Mouse (Mus musculus) bone marrow macrophage, adult 2 months (primary cell): Measurements from ENCODE around the gene Cpe. TPM values are rescaled to one million over a fixed set of nuclear protein-coding genes. Genes with fewer than 3 reads are reported as not detected.

Source experiments
- H3K27ac ChIP-seq: 2 replicates; pipeline ENCODE4 v1.5.1; 2012; ENCODE audit warnings: low read depth, low read length; ENCODE audit not compliant: insufficient read depth
- H3K4me1 ChIP-seq: 2 replicates; pipeline ENCODE4 v1.6.1; 2012; ENCODE audit warnings: low read length; ENCODE audit not compliant: control insufficient read depth, insufficient read depth
- H3K4me3 ChIP-seq: 2 replicates; pipeline ENCODE4 v1.5.1; 2012; ENCODE audit warnings: mild to moderate bottlenecking, low read length, moderate library complexity; ENCODE audit not compliant: insufficient read depth
- CTCF ChIP-seq: IDR thresholded peaks from 2 replicates; pipeline ENCODE4 v1.5.1; 2012; ENCODE audit warnings: low read depth, mild to moderate bottlenecking, low read length, moderate library complexity
- POLR2A ChIP-seq: IDR thresholded peaks from 2 replicates; pipeline ENCODE4 v1.6.1; 2012; ENCODE audit warnings: mild to moderate bottlenecking, low read depth, low read length, borderline replicate concordance
- polyA plus RNA-seq: library from polyadenylated mRNA; stranded (reverse); fragments of >200 nt; gene quantifications from 2 replicates; pipeline ENCODE4 v1.2.4, GENCODE M21; 2012; ENCODE audit not compliant: missing spikeins, insufficient read depth, insufficient read length

Gene Cpe
- polyA plus RNA-seq, 1 experiment = 1.8 TPM

DNA sequence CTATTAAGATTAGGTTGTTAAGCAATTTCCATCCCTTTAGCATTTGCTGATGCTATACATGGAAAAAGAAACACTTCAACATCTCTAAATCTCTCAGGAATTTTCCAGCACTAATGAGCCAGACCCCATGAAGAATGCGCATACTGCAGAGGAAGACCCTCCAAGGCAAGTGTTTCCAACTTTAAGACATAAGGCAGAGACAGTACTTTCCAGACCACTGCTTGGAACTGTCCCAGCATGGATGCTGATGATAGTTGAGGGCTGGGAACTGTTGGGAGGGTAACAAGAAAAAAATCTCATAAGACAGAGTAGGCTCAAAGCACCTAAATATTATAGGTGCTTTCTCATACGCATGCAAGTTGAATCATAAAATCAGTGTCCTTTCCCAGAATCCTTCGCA is 50.1 kb downstream of the Cpe start:
- H3K4me3 ChIP-seq = no peak overlapping the region
- H3K4me1 ChIP-seq = peaks cover 24% of the 10 kb centered on the region
- H3K27ac ChIP-seq = no peak overlapping the region
- TF ChIP-seq CTCF (no peak), POLR2A (no peak)

DNA sequence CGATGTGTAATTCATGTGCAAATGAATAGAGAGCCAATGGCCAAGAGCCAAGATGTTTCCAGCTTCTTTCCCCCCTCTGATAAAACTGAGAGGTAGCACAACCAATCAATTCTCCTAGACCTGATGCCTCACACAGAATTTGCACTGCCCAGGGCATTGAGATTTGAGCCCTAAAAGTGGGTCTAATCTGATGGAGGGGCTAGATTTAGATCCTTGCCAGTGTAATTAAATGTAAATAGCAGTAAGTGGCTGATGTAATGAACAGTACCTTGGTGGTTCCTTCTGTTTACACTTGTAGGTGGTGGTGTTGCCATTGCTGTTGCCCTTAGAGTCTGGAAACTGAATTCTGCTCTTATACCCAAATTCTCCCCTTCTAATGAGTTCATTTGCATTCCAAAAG is 52.3 kb downstream of the Cpe start:
- H3K4me1 ChIP-seq = peaks cover 22% of the 10 kb centered on the region
- no peak overlapping the region for H3K27ac ChIP-seq
- no peak overlapping the region for H3K4me3 ChIP-seq
- TF ChIP-seq CTCF (no peak), POLR2A (no peak)

DNA sequence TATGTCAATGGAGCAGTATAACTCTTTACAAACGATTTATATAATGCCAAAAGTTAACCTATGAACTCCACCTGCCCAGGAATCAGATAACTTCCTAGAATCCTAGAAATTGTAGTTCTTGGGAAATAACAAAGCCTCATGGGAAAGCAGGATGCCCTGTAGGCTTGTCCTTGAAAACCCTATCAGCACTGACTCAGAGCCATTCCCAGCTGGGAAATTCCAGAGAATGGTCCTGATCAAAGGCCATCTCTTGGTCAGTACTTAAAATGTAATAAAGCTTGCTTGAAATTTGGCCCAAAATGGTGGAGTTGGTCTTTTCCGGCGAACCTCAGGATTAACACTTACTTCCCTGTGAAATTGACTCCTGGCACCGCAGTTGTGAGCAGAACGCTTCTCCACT is 53.2 kb downstream of the Cpe start:
- Histone ChIP-seq H3K4me3 (no peak overlapping the region), H3K4me1 (peaks cover 19% of the 10 kb centered on the region)

DNA sequence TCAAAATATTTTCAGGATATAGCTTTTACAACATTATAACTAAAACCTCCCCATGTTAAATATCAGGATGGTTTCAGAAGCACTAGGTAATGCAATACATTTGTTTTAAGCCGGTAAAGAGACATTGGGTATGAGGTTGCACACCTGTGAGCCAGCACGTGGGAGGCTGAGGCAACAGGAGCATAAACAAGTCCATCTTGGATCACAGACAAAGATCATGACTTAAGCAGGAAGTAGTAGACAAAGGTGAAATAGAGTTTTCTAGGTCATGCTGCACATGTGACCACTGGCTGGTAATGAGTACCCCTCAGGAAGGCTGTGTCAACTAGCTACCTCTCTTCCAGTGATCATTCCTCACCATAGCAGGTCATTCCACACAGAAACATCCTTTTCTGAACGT is 58.0 kb downstream of the Cpe start:
- Histone ChIP-seq H3K27ac (no peak overlapping the region), H3K4me1 (peaks cover 3% of the 10 kb centered on the region), H3K4me3 (no peak overlapping the region)
- no peak for TF ChIP-seq POLR2A
- no peak for TF ChIP-seq CTCF

More for the DNA sequence above, 53.2 kb downstream of the Cpe start:
- TF ChIP-seq CTCF (no peak), POLR2A (no peak)
- H3K27ac ChIP-seq = no peak overlapping the region

DNA sequence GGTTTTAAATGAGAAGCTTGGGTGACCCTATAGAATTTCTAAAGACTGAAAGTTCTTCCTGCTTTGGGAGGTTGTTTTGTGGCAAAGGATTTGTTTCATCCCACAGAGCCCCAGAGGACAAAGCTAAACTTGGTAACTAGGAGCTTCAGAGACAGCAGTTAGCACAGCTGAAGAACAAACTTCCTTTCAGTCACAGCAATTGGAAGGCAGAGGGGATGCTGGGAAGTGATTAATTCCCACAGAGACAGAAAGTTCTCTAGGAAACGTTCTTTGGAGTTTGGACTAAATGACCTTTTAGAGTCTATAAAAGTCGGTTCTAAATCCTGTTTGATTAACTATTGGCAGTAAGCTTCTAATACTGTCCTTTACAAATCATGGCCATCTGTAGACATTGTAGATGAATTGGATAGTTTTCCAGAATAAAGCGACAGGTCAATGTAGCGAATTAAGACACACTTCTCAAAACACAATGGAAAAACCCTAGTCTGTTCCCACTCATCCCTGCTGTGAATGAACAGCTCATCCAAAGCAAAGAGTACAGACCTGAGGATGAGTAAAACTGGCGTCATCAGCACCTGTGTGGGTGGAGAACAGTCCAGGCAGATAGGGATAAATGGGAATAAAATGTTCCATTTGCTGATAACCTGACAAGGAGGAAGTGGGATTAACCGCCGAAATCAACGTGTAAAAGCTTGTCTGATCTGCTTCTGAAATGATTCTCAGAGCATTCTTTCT is 58.6 kb downstream of the Cpe start:
- H3K27ac ChIP-seq = no peak overlapping the region
- no peak for TF ChIP-seq CTCF
- TF ChIP-seq POLR2A = no peak
- H3K4me3 ChIP-seq = no peak overlapping the region
- H3K4me1 ChIP-seq = peaks cover 3% of the 10 kb centered on the region

DNA sequence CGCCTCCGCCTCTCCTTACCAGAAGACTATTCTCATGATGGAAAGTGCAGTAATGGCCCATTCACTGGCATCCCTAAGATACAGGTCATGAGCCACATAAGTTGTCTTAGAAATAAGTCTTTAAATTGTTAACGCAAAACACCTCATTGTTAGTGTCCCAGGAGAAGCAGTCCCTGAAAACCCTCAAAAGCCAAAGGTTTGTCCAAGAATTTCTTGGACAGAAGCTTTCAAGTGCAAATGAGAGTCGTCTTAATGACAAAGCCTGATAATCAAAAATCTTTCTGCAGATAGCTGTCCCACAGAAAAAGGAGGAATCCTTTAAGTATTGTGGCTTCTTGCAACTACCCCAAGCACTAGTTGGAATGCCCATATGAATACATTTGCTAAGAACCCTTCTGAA is 60.7 kb downstream of the Cpe start:
- Histone ChIP-seq H3K4me3 (no peak overlapping the region), H3K4me1 (peaks cover 3% of the 10 kb centered on the region), H3K27ac (no peak overlapping the region)
- TF ChIP-seq CTCF (no peak), POLR2A (no peak)

DNA sequence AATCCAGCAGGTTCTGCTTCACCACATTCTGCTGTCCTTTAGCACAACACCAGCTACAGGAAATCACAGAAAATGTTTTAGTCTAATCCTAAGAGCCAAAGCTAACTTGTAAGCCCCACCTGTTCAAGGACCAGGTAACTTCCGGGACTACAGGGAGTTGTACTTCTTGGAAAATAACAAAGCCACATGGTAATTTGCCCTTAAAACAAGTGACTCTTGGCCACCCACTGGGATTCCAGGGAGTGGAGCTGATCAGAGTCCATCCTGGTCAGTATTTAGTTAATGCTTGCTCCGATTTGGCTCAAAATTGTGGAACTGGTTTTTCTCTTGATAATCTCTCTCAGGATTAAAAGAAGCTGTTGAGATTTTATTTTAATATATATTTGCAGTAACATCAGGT is 61.1 kb downstream of the Cpe start:
- H3K4me3 ChIP-seq = no peak overlapping the region
- TF ChIP-seq POLR2A (no peak), CTCF (no peak)
- H3K27ac ChIP-seq = no peak overlapping the region
- peaks cover 3% of the 10 kb centered on the region for H3K4me1 ChIP-seq

DNA sequence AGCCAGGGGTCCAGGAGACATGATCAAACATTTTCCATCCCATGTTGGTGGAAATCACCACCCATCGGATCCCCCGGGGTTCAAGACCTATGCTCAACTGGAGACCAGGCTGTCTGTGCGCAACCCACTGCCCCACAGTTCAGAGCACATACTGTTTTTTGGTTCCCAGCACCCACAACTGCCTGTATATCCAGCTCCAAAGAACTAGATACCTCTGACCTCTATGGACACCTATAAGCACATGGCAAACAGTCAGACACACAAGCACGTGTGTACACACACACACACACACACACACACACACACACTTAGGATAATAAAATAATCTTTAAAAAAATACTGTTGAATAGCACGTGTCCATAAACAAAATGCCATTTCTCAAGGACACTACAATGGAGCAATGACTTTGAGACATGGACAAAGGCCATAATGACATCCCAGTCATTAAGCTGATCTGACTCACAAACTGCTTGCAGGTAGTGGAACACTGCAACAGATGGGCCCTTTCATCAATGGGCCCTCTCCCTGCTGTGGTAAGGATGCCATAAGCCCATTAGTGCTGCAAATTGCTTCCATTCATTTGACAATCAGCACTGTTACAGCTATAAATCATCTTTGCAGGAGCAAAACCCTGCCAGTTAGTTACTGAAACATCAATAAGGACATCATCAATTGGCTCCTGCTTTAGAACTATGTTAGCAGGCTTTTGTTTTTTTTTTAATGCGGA is 63.7 kb downstream of the Cpe start:
- H3K27ac ChIP-seq = no peak overlapping the region
- no peak for TF ChIP-seq POLR2A
- no peak for TF ChIP-seq CTCF
- H3K4me1 ChIP-seq = peaks cover 3% of the 10 kb centered on the region
- H3K4me3 ChIP-seq = no peak overlapping the region

DNA sequence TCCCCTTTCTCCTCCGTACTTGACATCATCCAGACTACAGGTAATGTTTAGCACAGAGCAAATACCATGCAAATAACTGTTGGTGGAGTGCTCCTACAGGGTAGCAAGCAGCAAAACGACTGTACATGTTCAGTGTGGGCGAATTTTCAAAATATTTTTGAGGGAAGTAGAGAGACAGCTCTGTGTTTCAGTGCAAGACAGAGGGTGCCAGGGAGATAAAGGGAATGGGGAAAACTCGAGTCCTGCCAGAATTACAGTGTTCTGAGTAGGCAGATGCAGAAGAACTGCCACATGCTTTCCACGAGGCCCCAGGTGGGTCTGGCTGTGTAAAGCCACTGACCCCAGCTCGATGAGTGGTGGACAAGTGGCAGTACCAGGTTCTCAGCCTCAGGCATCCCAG is 64.8 kb downstream of the Cpe start:
- Histone ChIP-seq H3K27ac (no peak overlapping the region), H3K4me3 (no peak overlapping the region), H3K4me1 (peaks cover 3% of the 10 kb centered on the region)
- TF ChIP-seq POLR2A (no peak), CTCF (no peak)

DNA sequence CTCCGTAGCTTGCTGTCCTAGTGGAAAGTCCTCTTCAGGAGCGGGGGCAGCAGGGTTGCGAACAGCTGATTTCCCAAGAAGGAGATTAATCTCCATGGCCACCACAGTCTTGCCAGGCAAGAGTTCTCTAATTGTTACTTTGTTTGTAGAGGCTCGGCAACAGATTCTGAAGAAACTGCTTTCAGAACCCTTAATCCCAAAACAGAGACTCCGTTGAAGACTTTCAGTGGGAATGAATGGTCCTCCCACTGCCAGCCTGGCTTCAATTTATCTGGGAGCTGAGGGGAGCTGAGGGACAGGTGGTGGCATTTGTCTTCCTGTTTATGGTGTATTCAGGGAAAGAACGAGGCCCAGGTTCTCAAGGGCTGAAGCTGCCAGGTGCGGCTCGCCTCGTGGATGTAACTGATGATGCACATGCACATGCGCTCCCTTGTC is 68.2 kb downstream of the Cpe start:
- Histone ChIP-seq H3K4me3 (no peak overlapping the region), H3K4me1 (no peaks in the 10 kb centered on the region), H3K27ac (no peak overlapping the region)
- TF ChIP-seq CTCF = no peak
- no peak for TF ChIP-seq POLR2A
